Mouse (Mus musculus): ENCODE data around the gene Adk.
A peak's percentile ranks its signal among the peaks of the same experiment; 100 is the strongest.

Gene Adk

GRCm38 (mm10) chr14:21052112-21052780, at the start of gene Adk, which contains the start of gene Ap3m1:
Gene Adk, plus strand, starts transcription at chr14:21052574.
Gene Ap3m1, minus strand, starts transcription at chr14:21052508.
- peak; percentile 90 for DNase-seq (ENCODE audit: extremely low read depth, low read depth)

- peak; percentile 28 for DNase-seq (ENCODE audit: extremely low read depth, low read depth)
Measured at GRCm38 (mm10) chr14:21013800-21014334, 38.5 kb upstream of the Adk start.

- no peak for DNase-seq (ENCODE audit: extremely low read depth, low read depth)
Measured at GRCm38 (mm10) chr14:21017871-21018270, 34.5 kb upstream of the Adk start.

DNA sequence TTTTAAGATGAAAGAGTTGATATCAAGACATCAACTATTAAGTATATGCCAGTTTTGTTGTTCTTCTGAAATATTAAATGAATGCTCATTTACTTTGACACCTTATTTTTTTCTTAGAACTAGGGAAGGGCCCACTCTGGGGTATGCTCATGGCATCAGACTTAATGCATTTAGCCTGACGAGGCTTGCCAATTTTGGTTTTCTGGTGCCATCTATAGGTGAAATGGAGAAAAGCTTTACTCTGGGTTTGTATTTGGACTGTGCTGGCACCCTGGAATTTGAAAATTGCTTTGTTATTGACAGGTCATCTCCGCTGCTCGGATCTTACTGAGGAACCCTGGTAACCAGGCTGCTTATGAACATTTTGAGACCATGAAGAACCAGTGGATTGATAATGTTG, 33.4 kb upstream of the Adk start:
- DNase-seq (ENCODE audit: extremely low read depth, low read depth) = peak; percentile 16

- DNase-seq (ENCODE audit: extremely low read depth, low read depth) = no peak
Measured at GRCm38 (mm10) chr14:21020435-21020834, 31.9 kb upstream of the Adk start.

DNA sequence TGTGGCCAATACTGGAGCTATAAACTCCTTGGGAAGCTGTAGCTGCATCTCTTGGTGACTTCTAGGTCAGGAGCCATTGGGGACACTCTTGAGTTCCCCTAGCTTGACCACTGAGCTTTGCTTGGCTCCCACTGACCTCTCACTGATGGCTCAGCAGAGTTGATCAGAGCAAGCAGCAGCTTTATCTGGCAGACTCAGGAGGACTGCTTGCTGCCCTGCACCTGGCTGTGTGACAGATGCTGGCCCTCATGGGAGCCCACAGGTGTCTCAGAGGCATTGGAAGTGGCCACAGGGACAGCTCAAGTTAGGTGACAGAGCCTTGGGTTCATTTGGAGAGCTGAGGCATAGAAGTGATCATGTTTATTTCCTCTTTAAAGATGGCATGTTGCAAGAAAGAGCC, 24.8 kb upstream of the Adk start:
- no peak for DNase-seq (ENCODE audit: extremely low read depth, low read depth)

GRCm38 (mm10) chr14:21029025-21029659, 23.2 kb upstream of the Adk start:
- no peak for DNase-seq (ENCODE audit: extremely low read depth, low read depth)

DNA sequence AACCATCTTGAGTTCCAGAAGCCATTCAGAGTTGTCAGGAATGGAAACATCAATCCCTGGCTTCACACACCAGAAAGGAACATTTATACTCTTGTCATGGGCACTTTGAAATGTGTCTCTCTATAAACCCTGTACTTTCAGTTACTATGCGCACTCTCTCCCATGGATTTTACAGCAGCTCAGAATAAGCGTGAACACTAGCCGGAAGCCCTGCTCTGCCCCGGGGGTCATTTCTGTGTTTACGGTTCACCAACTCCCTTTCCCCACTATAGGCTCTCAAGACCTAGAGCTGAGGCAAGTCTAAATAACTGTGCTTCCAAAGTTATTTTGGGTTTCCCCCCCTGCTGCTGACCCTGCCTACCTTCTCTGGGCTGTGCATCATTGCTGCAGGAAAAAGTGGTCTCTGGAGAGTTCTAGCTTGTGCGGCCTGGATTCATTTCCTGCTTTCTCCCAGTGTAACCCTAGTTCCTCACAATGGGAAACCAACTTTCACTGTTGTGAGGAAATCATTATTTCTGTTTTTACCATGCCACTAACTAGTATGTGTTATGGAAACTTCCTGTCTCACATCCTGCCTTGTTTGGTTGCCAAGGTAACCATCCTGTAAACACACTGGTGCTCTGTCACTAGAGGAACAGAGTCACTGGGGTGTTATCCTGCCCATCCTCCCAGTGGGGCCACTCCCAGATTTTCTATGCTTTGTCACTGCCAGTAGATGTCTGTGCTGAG, 20.4 kb upstream of the Adk start:
- no peak for DNase-seq (ENCODE audit: extremely low read depth, low read depth)

GRCm38 (mm10) chr14:21034271-21034670, 18.1 kb upstream of the Adk start:
- DNase-seq (ENCODE audit: extremely low read depth, low read depth) = no peak

DNA sequence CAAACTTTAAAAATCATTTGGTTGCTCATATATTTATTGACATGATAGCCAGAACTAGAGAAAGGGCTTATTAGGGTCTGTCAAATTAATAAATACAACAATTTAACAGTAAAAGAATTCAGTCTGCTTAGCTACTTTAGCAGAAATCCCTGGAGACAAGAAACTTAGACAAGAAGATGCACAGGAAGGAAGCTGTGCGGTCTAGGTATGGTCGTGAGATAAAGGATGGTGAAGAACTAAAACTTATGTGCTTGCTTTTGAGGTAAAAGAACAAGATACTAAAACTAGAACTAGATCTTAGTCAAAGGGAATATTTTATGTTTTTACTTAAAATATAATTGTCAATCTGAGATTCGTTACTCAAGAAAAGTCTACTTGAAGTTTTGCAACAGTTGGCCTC, 17.6 kb upstream of the Adk start:
- DNase-seq (ENCODE audit: extremely low read depth, low read depth) = no peak

DNA sequence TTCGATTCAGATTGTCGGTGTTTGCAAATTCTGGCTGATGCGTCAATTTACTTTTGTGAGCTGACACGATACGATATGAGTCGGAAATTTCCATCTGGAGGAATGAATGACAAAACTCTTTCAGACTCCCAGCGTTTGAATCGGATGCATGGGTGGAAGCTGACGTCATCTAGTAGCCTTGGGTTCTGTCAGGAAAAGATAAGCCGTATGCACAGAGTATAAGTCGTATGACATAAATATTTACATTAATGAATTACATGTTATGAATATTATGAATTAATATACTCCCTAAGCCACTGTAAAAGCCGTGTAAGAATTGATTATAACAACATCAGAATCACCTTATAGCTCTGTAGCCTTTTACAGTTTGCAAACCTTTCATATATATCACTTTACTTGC, 13.3 kb upstream of the Adk start:
- no peak for DNase-seq (ENCODE audit: extremely low read depth, low read depth)

DNA sequence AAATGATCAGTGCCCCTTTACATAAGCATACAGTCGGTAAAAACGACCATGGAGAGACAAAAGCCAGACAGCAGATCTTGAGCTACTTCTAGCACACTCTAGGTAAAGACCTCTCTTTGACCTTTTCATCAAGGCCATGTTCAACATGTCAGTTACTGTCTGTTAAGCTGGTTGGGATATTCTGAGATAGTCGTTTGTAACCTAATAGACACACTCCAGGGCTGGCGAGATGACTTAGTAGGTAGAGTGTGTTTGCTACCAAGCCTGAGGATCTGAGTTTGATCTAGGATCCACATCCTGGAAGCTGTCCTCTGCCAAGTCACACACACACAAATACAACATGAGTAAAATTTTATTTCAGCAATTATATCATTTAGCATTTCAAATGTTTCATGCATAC, 12.8 kb upstream of the Adk start:
- no peak for DNase-seq (ENCODE audit: extremely low read depth, low read depth)

DNA sequence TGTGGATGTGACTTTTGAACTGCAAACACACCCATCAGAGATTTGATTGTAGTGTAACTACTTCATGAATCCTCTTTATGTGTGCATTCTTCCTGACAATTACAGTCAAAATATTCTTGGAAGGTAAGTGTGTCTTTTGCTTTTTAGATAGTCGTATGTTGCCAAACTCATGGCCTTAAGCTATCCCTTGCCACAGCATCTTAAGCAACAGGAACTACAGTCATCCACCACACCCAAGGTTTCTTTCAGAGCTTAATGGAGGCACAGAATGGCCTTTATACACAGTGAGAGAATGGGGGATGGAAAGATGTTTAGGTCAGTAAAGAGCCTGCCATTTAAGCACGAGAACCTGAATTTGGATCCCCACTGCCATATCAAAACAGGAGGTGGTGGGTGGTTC, 4.5 kb upstream of the Adk start:
- DNase-seq (ENCODE audit: extremely low read depth, low read depth) = no peak

- no peak for DNase-seq (ENCODE audit: extremely low read depth, low read depth)
Measured at GRCm38 (mm10) chr14:21048879-21049278, 3.5 kb upstream of the Adk start.

GRCm38 (mm10) chr14:21050734-21051133, 1.6 kb upstream of the Adk start:
- no peak for DNase-seq (ENCODE audit: extremely low read depth, low read depth)

DNA sequence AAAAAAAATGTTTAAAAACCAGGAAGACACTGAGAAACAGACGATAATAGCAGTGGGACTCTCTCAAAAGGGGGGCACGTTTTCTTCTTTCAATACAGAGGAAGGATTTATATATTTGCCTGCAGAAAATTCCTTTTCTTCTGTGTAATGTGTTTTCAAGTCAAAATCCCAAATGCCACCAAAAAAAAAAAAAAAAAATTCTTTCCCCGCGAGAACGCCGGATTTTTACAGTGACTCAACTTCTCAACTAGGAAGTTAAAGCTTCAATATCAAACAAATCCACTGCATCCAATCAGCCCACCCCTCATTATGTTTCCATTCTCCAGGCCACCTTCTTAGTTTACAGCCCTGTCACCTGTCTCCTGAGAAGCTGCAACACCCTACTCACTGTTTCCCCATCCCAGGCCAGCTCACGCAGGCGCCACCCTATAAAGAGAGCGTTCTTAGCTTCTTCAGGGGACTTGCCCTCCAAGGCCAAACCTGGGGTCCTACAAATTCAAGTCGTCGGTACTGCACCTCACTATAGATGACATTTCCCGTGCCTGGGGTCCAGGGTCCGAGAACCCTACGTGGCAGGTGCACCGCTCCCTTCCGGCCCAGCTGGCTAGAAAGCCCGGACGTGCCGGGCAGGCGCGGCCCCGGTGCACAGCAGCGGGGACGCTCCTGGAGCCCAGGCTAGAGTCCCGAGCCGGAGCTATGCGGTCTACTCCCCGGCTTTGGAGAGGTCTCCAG, 828 bp upstream of the Adk start:
- DNase-seq (ENCODE audit: extremely low read depth, low read depth) = no peak

DNA sequence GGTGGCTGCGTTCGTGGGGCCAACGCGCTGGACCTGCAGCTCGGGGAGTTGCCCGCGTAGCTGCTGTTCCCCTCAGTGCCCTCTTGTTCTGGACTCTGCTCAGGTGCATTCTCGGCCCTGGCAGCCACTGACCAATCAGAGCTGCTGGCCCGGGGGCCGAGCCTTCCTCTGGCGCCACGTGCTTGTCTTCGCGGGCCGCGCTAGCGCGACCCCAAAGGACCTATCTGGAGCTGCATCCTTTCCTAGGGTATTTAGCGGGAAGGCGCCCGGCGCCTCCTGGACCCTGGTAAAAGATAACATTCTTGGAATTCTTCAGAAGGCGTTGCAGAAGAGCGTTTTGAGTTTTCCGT, 382 bp downstream of the Adk start:
- DNase-seq (ENCODE audit: extremely low read depth, low read depth) = peak; percentile 28

- no peak for DNase-seq (ENCODE audit: extremely low read depth, low read depth)
Measured at GRCm38 (mm10) chr14:21053151-21053550, 777 bp downstream of the Adk start.

DNA sequence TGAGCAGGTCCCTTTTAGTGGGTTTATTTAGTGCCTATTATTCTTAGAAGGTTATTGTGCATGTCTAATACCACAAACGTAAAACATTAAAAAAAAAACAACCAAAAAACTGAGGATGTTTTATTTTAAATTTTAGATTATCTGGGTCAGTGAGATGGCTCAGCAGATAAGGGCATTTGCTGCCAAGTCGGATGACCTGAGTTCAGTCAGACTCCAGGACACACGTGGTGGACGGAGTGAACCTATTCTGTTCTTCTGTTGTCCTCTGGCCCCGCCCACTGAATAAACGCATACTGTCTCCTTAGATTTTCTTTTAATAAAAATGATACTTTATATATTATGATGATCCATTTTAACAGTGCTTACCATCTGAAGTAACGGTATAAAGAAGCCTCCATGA, 1.2 kb downstream of the Adk start:
- no peak for DNase-seq (ENCODE audit: extremely low read depth, low read depth)

GRCm38 (mm10) chr14:21058972-21059371, 6.6 kb downstream of the Adk start:
- no peak for DNase-seq (ENCODE audit: extremely low read depth, low read depth)

GRCm38 (mm10) chr14:21062766-21063513, 10.6 kb downstream of the Adk start:
- no peak for DNase-seq (ENCODE audit: extremely low read depth, low read depth)
